Mouse (Mus musculus) midbrain, embryonic 16.5 days (tissue): ENCODE data around the gene Cyp3a57. TPM values are rescaled to one million over a fixed set of nuclear protein-coding genes. Genes with fewer than 3 reads are reported as not detected.
"Not testable (repeated sequence)": the region's sequence is repeated elsewhere in the genome, so short reads cannot be mapped to it uniquely, and the experiment has no call there.

ENCODE experiments used
- ATAC-seq: fragments of 200-750 bp; cut with Nextera tagmentation; 2 replicates; pipeline ENCODE4 v1.8.0; 2017; ENCODE audit warnings: moderate TSS enrichment
- H3K27ac ChIP-seq: fragments of 300-500 bp; sonication (generic); 2 replicates; pipeline ENCODE4 v1.5.1; 2014; ENCODE audit warnings: mild to moderate bottlenecking, low read length, mixed read lengths
- H3K27me3 ChIP-seq: fragments of 300-500 bp; sonication (generic); 2 replicates; pipeline ENCODE4 v1.6.1; 2014; ENCODE audit warnings: low read depth, low read length, mixed read lengths; ENCODE audit not compliant: control insufficient read depth, insufficient read depth
- H3K36me3 ChIP-seq: fragments of 300-500 bp; sonication (generic); 2 replicates; pipeline ENCODE4 v1.6.1; 2014; ENCODE audit warnings: mild to moderate bottlenecking, low read length, moderate library complexity, mixed read lengths; ENCODE audit not compliant: control insufficient read depth, insufficient read depth
- H3K4me1 ChIP-seq: fragments of 300-500 bp; sonication (generic); 2 replicates; pipeline ENCODE4 v1.6.1; 2014; ENCODE audit warnings: mild to moderate bottlenecking, low read length, mixed read lengths; ENCODE audit not compliant: control insufficient read depth, insufficient read depth
- H3K4me2 ChIP-seq: fragments of 300-500 bp; sonication (generic); 2 replicates; pipeline ENCODE4 v1.6.1; 2014; ENCODE audit warnings: mild to moderate bottlenecking, low read length, mixed read lengths
- H3K4me3 ChIP-seq: fragments of 300-500 bp; sonication (generic); 2 replicates; pipeline ENCODE4 v1.5.1; 2014; ENCODE audit warnings: low read depth, mild to moderate bottlenecking, low read length, moderate library complexity, mixed read lengths
- H3K9ac ChIP-seq: fragments of 300-500 bp; sonication (generic); 2 replicates; pipeline ENCODE4 v1.6.1; 2014; ENCODE audit warnings: low read depth, low read length, mixed read lengths
- H3K9me3 ChIP-seq: fragments of 300-500 bp; sonication (generic); replicated peaks from 2 replicates; pipeline ENCODE4 v1.6.1; 2014; ENCODE audit warnings: mild to moderate bottlenecking, low read length, mixed read lengths; ENCODE audit not compliant: control insufficient read depth, poor library complexity, severe bottlenecking
- WGBS: fragments of 180-500 bp; shearing (Covaris S2); extraction: QIAGEN DNeasy Blood & Tissue Kit; methylation state at CpG from one replicate; pipeline ENCODE4 v1.1.7; 2014; 5-methylcytosine and 5-hydroxymethylcytosine counted together
- polyA plus RNA-seq: library from polyadenylated mRNA; unstranded; fragments of >200 nt; fragmentation: Nextera tagmentation; extraction: Ambion mirVana; gene quantifications from 2 replicates; pipeline ENCODE4 v1.2.1, GENCODE M21; 2015

The Cyp3a57 gene
- polyA plus RNA-seq: not detected in 2 replicates

DNA sequence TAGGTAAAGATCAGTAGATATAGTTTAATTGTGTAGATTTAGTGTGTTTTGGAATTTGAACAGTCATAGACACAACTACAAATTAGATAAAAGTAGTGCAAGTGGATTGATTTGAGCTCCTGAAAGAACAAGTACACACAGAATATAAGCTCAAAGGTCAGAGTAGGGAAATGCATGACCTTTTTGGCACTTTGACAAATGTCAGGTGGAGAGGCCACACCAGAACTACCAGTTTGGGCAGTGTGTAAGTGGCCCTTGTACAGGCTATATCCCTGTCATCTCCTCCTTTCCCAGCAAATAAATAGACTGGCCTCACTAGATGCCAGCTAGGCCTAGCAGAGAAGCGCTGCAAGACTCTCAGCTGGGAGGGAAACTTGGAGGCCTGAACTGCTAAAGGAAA is at the start of gene Cyp3a57:
Gene Cyp3a57, plus strand, starts transcription at position 339 of the 400 bp plus-strand sequence.
- Histone ChIP-seq H3K4me1 (no peaks in the 10 kb centered on the region), H3K27ac (no peak within 1 kb of the TSS), H3K4me3 (no peak within 1 kb of the TSS), H3K27me3 (no peaks in the 10 kb centered on the region), H3K9ac (no peak within 1 kb of the TSS), H3K9me3 (peaks cover 5% of the 10 kb centered on the region), H3K4me2 (no peak within 1 kb of the TSS), H3K36me3 (no peaks in the 10 kb centered on the region)
- no peak for ATAC-seq
- 84% methylated on average over 1 of the region's 1 CpGs for WGBS

GRCm38 (mm10) chr5:145300469-145300868 is 44.6 kb upstream of the Cyp3a57 start:
- ATAC-seq: no peak
- Histone ChIP-seq H3K9me3 (no peaks in the 10 kb centered on the region), H3K27ac (no peak overlapping the region), H3K4me1 (no peaks in the 10 kb centered on the region), H3K4me3 (no peak overlapping the region), H3K27me3 (no peaks in the 10 kb centered on the region), H3K4me2 (no peak overlapping the region), H3K9ac (no peak overlapping the region), H3K36me3 (0 out of 2 replicates have a peak, but pooled peaks cover 4% of the 10 kb centered on the region)

GRCm38 (mm10) chr5:145301796-145302195 is 43.3 kb upstream of the Cyp3a57 start:
- not testable (repeated sequence) for H3K4me2 ChIP-seq, H3K27ac ChIP-seq, H3K9me3 ChIP-seq, ATAC-seq, H3K4me3 ChIP-seq, H3K27me3 ChIP-seq, H3K9ac ChIP-seq, H3K4me1 ChIP-seq, H3K36me3 ChIP-seq
- WGBS: 67% methylated on average over 4 of the region's 4 CpGs

- Histone ChIP-seq H3K27ac (no peak overlapping the region), H3K4me3 (no peak overlapping the region), H3K4me2 (no peak overlapping the region), H3K9me3 (no peaks in the 10 kb centered on the region), H3K4me1 (no peaks in the 10 kb centered on the region), H3K9ac (no peak overlapping the region), H3K36me3 (no peaks in the 10 kb centered on the region), H3K27me3 (no peaks in the 10 kb centered on the region)
- WGBS: 70% methylated on average over 1 of the region's 1 CpGs
- ATAC-seq: no peak
Observed at GRCm38 (mm10) chr5:145302424-145302823, 42.7 kb upstream of the Cyp3a57 start.

- WGBS: 92% methylated on average over 4 of the region's 4 CpGs
- not testable (repeated sequence) for H3K9me3 ChIP-seq, H3K4me2 ChIP-seq, H3K4me1 ChIP-seq, H3K27me3 ChIP-seq, H3K9ac ChIP-seq, H3K27ac ChIP-seq, H3K4me3 ChIP-seq, ATAC-seq, H3K36me3 ChIP-seq
Observed at GRCm38 (mm10) chr5:145306953-145307352, 38.1 kb upstream of the Cyp3a57 start.

- not testable (repeated sequence) for H3K4me2 ChIP-seq
Observed at GRCm38 (mm10) chr5:145307811-145308210, 37.3 kb upstream of the Cyp3a57 start.

DNA sequence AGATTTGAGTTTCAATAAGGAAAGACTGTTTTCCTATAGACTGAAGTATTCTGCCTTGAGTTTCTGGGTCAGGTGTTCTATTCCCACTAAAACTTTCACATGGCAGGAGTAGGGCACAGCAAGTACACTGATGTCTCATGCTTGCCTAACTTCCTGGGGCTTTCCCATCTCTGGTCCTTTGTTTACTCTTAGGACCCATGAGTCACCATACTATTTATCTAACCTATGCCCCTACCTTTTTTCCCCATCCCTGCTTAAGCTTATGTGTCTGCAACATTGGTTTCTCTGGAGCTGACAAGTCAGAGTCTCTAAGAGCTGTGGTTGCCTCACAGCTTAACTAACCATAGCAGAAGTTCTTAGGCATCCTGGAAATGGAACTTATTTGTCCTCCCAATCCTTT is 31.2 kb upstream of the Cyp3a57 start:
- H3K4me1 ChIP-seq: no peaks in the 10 kb centered on the region
- no peak for ATAC-seq
- H3K27me3 ChIP-seq: no peaks in the 10 kb centered on the region

More at GRCm38 (mm10) chr5:145307811-145308210, 37.3 kb upstream of the Cyp3a57 start:
- H3K4me3 ChIP-seq, H3K36me3 ChIP-seq, H3K9ac ChIP-seq, ATAC-seq, H3K9me3 ChIP-seq, H3K27me3 ChIP-seq, H3K4me1 ChIP-seq, H3K27ac ChIP-seq: not testable (repeated sequence)
- 83% methylated on average over 3 of the region's 3 CpGs for WGBS

DNA sequence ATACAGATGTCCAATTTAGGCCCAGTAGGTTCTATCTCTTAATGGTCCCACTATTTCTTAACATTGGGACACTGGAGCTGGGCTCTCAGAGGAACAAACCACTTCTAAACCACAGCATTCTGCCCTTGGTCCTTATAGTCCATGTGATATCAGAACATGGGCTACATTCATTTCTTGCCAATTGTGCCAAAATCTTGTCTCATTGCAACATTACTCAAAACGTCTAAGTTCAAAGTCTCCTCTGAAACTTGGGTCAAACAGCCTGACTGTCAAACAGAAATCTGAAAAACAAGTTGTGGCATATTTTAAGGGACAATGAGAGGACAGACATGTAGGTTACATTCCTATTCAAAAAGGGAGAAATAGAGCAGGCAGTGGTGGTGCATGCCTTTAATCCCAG is 27.9 kb upstream of the Cyp3a57 start:
- 89% methylated on average over 1 of the region's 1 CpGs for WGBS
- Histone ChIP-seq H3K9me3 (peaks cover 9% of the 10 kb centered on the region; the same call in 1 of the 2 replicates), H3K27ac (no peak overlapping the region), H3K36me3 (no peaks in the 10 kb centered on the region), H3K4me2 (no peak overlapping the region), H3K4me3 (no peak overlapping the region), H3K4me1 (no peaks in the 10 kb centered on the region), H3K9ac (no peak overlapping the region), H3K27me3 (no peaks in the 10 kb centered on the region)
- ATAC-seq: no peak

More for the DNA sequence above, 31.2 kb upstream of the Cyp3a57 start:
- Histone ChIP-seq H3K4me3 (no peak overlapping the region), H3K9ac (no peak overlapping the region), H3K9me3 (peaks cover 11% of the 10 kb centered on the region; the same call in 1 of the 2 replicates), H3K4me2 (no peak overlapping the region), H3K36me3 (no peaks in the 10 kb centered on the region), H3K27ac (no peak overlapping the region)

GRCm38 (mm10) chr5:145338756-145339155 is 6.3 kb upstream of the Cyp3a57 start:
- not testable (repeated sequence) for H3K9ac ChIP-seq, ATAC-seq, H3K9me3 ChIP-seq

GRCm38 (mm10) chr5:145349697-145350096 is 4.6 kb downstream of the Cyp3a57 start:
- Histone ChIP-seq H3K4me1 (no peaks in the 10 kb centered on the region), H3K9me3 (no peaks in the 10 kb centered on the region; the same call in 1 of the 2 replicates), H3K27me3 (no peaks in the 10 kb centered on the region), H3K9ac (no peak overlapping the region), H3K36me3 (no peaks in the 10 kb centered on the region), H3K4me3 (no peak overlapping the region), H3K4me2 (no peak overlapping the region), H3K27ac (no peak overlapping the region)
- ATAC-seq: no peak

More at GRCm38 (mm10) chr5:145338756-145339155, 6.3 kb upstream of the Cyp3a57 start:
- H3K27ac ChIP-seq, H3K27me3 ChIP-seq, H3K4me2 ChIP-seq, H3K4me1 ChIP-seq, H3K4me3 ChIP-seq, H3K36me3 ChIP-seq: not testable (repeated sequence)
